Mouse (Mus musculus) left cerebral cortex, postnatal 4 days (tissue): ENCODE measurements around the gene Akap10. TPM values are rescaled to one million over a fixed set of nuclear protein-coding genes. Genes with fewer than 3 reads are reported as not detected.

Experiments
- DNase-seq: peaks from one replicate; pipeline ENCODE4 v3.0.0-alpha.2; 2022
- intact Hi-C: fragments of 180-260 bp; cut with DNase I; formaldehyde crosslinking; loops from one replicate; pipeline ENCODE4 v1.15.1; 2025
- total RNA-seq, 2 experiments: library from RNA; stranded (reverse); gene quantifications; 2 replicates each; pipeline ENCODE4 v1.2.3; 2021

The Akap10 gene
- total RNA-seq, 2 experiments from 2014 or later, result 26.7 to 27.1 TPM

DNA sequence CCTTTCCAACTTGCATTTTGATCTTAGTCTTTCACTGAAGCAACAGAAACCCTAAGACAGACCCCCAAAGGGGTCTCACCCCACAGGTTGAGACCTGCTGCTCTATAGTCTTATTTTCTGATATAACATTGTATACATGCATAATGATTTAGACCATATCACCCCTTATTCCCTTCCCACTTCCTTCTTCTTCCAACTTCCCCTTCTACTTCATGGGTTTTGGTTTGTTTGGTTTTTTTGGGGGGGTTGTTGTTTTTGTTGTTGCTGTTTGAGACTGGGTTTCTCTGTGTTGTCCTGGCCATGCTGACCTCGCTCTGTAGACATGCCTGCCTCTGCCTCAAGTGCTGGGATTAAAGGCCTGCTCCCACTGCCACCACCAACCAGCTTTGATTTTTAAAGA is 90.9 kb downstream of the Akap10 start:
- no peak for DNase-seq
- intact Hi-C loops, result no loop called here

Other genes starting within 250 kb of the Akap10 start
- gene Fam83g, start 246.2 kb downstream of the Akap10 start, total RNA-seq, result under 1 TPM in 1 of 2 experiments, not detected in 1; 0.12 TPM
- gene Slc5a10, start 209.4 kb downstream of the Akap10 start, total RNA-seq, result under 1 TPM in 1 of 2 experiments, not detected in 1; 0.38 TPM
- 10 to 100 TPM; 47.0 to 47.7 TPM for gene Prpsap2, start 168.2 kb downstream of the Akap10 start, total RNA-seq
- 100 to 1,000 TPM; 127 to 137 TPM for gene Ulk2, start 75.2 kb downstream of the Akap10 start, total RNA-seq
- gene Specc1, start 26.5 kb upstream of the Akap10 start, total RNA-seq, result 10 to 100 TPM; 24.8 to 27.6 TPM